Mouse (Mus musculus) stomach, postnatal 0 days (tissue): Measurements from ENCODE around the gene Plcxd2. TPM values are rescaled to one million over a fixed set of nuclear protein-coding genes. Genes with fewer than 3 reads are reported as not detected.

Experiments used
- ATAC-seq: fragments of 200-750 bp; cut with Nextera tagmentation; 2 replicates; pipeline ENCODE4 v1.8.0; 2017; ENCODE audit not compliant: low FRiP score, low TSS enrichment
- DNase-seq: peaks from one replicate; pipeline ENCODE4 v3.0.0-alpha.2; 2016; ENCODE audit warnings: low spot score
- H3K27ac ChIP-seq: fragments of 300-500 bp; sonication (generic); replicated peaks from 2 replicates; pipeline ENCODE4 v1.5.1; 2014; ENCODE audit warnings: mild to moderate bottlenecking, control low read depth
- H3K27me3 ChIP-seq: fragments of 300-500 bp; sonication (generic); 2 replicates; pipeline ENCODE4 v1.6.1; 2014; ENCODE audit warnings: low read length; ENCODE audit not compliant: control insufficient read depth, insufficient read depth
- H3K36me3 ChIP-seq: fragments of 300-500 bp; sonication (generic); 2 replicates; pipeline ENCODE4 v1.6.1; 2014; ENCODE audit warnings: low read length, mixed read lengths; ENCODE audit not compliant: control insufficient read depth, insufficient read depth
- H3K4me1 ChIP-seq: fragments of 300-500 bp; sonication (generic); replicated peaks from 2 replicates; pipeline ENCODE4 v1.6.1; 2014; ENCODE audit warnings: antibody characterized with exemption; ENCODE audit not compliant: control insufficient read depth, insufficient read depth
- H3K4me2 ChIP-seq: fragments of 300-500 bp; sonication (generic); replicated peaks from 2 replicates; pipeline ENCODE4 v1.6.1; 2014; ENCODE audit warnings: low read depth, mild to moderate bottlenecking, control low read depth, moderate library complexity
- H3K4me3 ChIP-seq: fragments of 300-500 bp; sonication (generic); 2 replicates; pipeline ENCODE4 v1.5.1; 2014; ENCODE audit warnings: low read depth, low read length, control low read depth
- H3K9ac ChIP-seq: fragments of 300-500 bp; sonication (generic); 2 replicates; pipeline ENCODE4 v1.6.1; 2014; ENCODE audit warnings: mild to moderate bottlenecking, low read length, control low read depth, mixed read lengths
- H3K9me3 ChIP-seq: fragments of 300-500 bp; sonication (generic); 2 replicates; pipeline ENCODE4 v1.6.1; 2016; ENCODE audit warnings: low read length; ENCODE audit not compliant: control insufficient read depth
- CTCF ChIP-seq: IDR thresholded peaks from 2 replicates; pipeline ENCODE4 v1.5.1; 2016; ENCODE audit warnings: antibody characterized with exemption, low read depth, mild to moderate bottlenecking, moderate library complexity
- EP300 ChIP-seq: optimal IDR thresholded peaks from 2 replicates; pipeline ENCODE3; 2016; ENCODE audit warnings: antibody characterized with exemption
- WGBS: fragments of 180-500 bp; shearing (Covaris S2); extraction: QIAGEN DNeasy Blood & Tissue Kit; methylation state at CpG from one replicate; pipeline ENCODE4 v1.1.7; 2014; 5-methylcytosine and 5-hydroxymethylcytosine counted together
- polyA plus RNA-seq: library from polyadenylated mRNA; unstranded; fragments of >200 nt; fragmentation: Nextera tagmentation; extraction: Ambion mirVana; gene quantifications from 2 replicates; pipeline ENCODE4 v1.2.1, GENCODE M21; 2015

Gene Plcxd2
- polyA plus RNA-seq, 1 experiment from 2014 or later = 2.2 TPM

DNA sequence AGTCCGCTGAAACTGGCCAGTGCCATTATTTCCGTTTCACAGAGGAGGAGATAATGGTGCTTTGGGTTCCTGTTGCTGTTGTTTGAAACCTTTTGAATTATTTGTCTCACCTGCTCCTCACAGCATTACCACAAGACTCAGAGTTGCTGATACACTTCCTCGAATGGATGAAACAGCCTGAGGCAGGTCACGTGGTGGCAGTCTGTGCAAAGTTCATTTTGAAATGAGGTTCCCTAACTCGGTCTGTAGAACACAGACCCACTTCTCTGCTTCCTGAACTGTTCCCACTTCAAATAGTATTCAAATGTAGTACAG lies 845 bp upstream of the Plcxd2 start:
- Histone ChIP-seq H3K27me3 (no peaks in the 10 kb centered on the region), H3K36me3 (no peaks in the 10 kb centered on the region), H3K4me1 (no peaks in the 10 kb centered on the region), H3K9ac (peak overlapping the region; percentile 69), H3K9me3 (no peaks in the 10 kb centered on the region), H3K4me3 (peak overlapping the region; percentile 54), H3K27ac (peak overlapping the region; percentile 69), H3K4me2 (peak overlapping the region; percentile 91)
- DNase-seq (peak; percentile 47), ATAC-seq (peak; percentile 16; the same call in 1 of the 2 replicates)
- TF ChIP-seq CTCF (no peak), EP300 (no peak)
- WGBS = 8% methylated on average over 5 of the region's 5 CpGs

- ATAC-seq (no peak), DNase-seq (no peak)
- Histone ChIP-seq H3K36me3 (no peaks in the 10 kb centered on the region), H3K4me1 (no peaks in the 10 kb centered on the region), H3K9me3 (no peaks in the 10 kb centered on the region), H3K9ac (peak overlapping the region; percentile 69), H3K27ac (no peak overlapping the region; the same call in 1 of the 2 replicates), H3K4me3 (peak overlapping the region; percentile 54), H3K4me2 (peak overlapping the region; percentile 91), H3K27me3 (no peaks in the 10 kb centered on the region)
- TF ChIP-seq CTCF = no peak
- no peak for TF ChIP-seq EP300
- WGBS = 1% methylated on average over 13 of the region's 13 CpGs
Observed at GRCm38 (mm10) chr16:46009717-46010116, 301 bp downstream of the Plcxd2 start.

DNA sequence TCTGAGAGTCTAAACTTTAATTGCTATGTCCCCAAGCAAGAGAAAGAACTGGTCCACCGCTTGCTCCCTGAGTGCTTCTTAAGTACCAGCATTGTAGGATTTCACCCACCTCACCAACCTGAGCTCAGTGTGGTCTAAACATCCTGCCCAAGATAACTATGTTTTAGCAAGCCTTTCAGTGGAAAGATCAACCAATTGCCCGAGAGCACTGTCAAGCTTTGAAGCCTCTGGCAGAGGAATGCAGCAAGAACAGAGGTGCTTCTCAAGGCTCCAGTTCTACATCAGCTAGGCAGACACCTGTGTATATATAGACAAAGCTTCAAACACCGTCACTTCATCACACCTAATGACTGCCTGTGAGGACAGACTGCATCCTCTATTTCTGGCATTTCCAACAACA lies 1.3 kb downstream of the Plcxd2 start:
- no peaks in the 10 kb centered on the region for H3K36me3 ChIP-seq
- peak overlapping the region; percentile 91; the same call in 1 of the 2 replicates for H3K4me2 ChIP-seq
- H3K4me1 ChIP-seq = no peaks in the 10 kb centered on the region
- TF ChIP-seq EP300 = no peak
- TF ChIP-seq CTCF = no peak
- no peak overlapping the region for H3K9ac ChIP-seq
- 63% methylated on average over 3 of the region's 3 CpGs for WGBS
- no peaks in the 10 kb centered on the region for H3K27me3 ChIP-seq
- ATAC-seq (no peak), DNase-seq (no peak)
- H3K9me3 ChIP-seq = no peaks in the 10 kb centered on the region
- no peak overlapping the region for H3K27ac ChIP-seq
- no peak overlapping the region for H3K4me3 ChIP-seq

DNA sequence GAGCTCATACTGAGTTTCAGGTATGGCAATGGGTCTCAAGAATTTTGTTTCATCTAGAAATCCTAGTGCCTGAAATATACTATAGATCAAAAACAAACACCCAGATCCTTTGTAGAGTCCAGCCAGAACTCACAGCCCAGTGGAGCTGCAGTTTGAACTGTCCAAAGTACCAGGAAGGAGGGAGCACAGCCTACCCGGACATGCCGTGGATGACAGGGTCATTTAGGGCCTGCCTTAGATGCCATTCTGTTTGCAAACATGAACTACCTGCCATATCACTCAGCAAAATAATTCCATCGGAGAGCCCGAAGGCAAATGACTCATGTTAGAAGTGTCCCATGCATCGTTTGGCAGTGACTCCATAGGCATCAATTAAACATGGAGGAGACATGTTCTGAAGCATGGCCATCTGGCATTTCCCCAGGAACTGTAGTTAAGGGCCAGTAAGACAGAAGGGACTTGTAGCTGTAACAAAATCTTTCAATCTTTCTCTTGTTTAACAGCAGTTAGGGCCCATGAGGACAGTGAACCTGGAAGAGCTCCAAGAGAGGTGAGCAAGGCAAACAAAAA lies 1.9 kb downstream of the Plcxd2 start:
- Histone ChIP-seq H3K4me2 (no peak overlapping the region), H3K9me3 (no peaks in the 10 kb centered on the region), H3K4me3 (no peak overlapping the region), H3K9ac (no peak overlapping the region), H3K27ac (no peak overlapping the region), H3K4me1 (no peaks in the 10 kb centered on the region), H3K36me3 (no peaks in the 10 kb centered on the region), H3K27me3 (no peaks in the 10 kb centered on the region)
- TF ChIP-seq EP300 = no peak
- TF ChIP-seq CTCF = no peak
- no peak for DNase-seq
- ATAC-seq = no peak
- 64% methylated on average over 5 of the region's 5 CpGs for WGBS

GRCm38 (mm10) chr16:46006261-46006660 lies 3.8 kb downstream of the Plcxd2 start:
- H3K4me3 ChIP-seq = no peak overlapping the region
- no peak for DNase-seq
- no peak overlapping the region for H3K4me2 ChIP-seq
- no peaks in the 10 kb centered on the region for H3K27me3 ChIP-seq
- H3K4me1 ChIP-seq = no peaks in the 10 kb centered on the region
- no peak for ATAC-seq
- no peak overlapping the region for H3K27ac ChIP-seq
- no peaks in the 10 kb centered on the region for H3K9me3 ChIP-seq
- TF ChIP-seq EP300 (no peak), CTCF (no peak)
- 80% methylated on average over 10 of the region's 10 CpGs for WGBS
- no peaks in the 10 kb centered on the region for H3K36me3 ChIP-seq
- H3K9ac ChIP-seq = no peak overlapping the region

DNA sequence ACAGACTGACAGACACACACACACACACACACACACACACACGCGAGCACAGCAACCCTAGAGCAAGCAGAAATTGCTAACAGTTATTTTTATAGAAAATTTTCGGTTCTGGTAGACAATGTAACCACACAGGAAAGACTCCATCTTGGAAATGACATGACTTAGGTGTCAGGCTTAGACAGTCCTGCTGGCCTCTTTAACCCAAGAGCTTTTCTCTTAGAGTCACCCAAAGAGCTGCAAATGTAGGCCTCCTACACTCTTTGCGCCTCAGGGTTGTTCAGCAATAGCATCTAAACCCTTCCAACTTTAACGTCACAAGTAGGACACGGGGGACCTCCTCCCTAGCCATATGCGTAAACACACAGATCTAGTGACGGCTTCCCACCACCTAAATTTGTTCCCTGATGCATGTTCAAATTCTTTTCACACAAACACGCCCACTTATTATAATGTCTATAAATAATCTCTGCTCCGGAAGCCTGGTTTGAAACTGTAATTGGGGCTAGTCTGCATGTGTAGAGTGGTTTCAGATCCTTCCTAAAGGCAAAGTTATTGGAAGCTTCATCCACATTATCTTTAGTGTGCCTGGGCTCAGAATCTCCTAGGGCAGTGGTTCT lies 8.4 kb downstream of the Plcxd2 start:
- H3K9ac ChIP-seq = no peak overlapping the region
- no peak overlapping the region for H3K4me2 ChIP-seq
- DNase-seq (no peak), ATAC-seq (no peak)
- no peaks in the 10 kb centered on the region for H3K4me1 ChIP-seq
- no peak overlapping the region for H3K4me3 ChIP-seq
- no peaks in the 10 kb centered on the region for H3K27me3 ChIP-seq
- no peaks in the 10 kb centered on the region for H3K9me3 ChIP-seq
- WGBS = 80% methylated on average over 10 of the region's 10 CpGs
- no peaks in the 10 kb centered on the region for H3K36me3 ChIP-seq
- no peak overlapping the region for H3K27ac ChIP-seq
- TF ChIP-seq CTCF = no peak
- no peak for TF ChIP-seq EP300
